Mouse (Mus musculus) C2C12 (cell line): ENCODE data around the gene Grid1.

Source experiments
- CEBPB ChIP-seq: IDR thresholded peaks from one replicate; pipeline ENCODE4 v1.6.1; 2011; ENCODE audit warnings: low read depth, mild to moderate bottlenecking, control low read depth, moderate library complexity
- CTCF ChIP-seq: IDR thresholded peaks from one replicate; pipeline ENCODE4 v1.5.1; 2011; ENCODE audit not compliant: control insufficient read depth, insufficient read depth, insufficient read length
- MAX ChIP-seq: IDR thresholded peaks from one replicate; pipeline ENCODE4 v1.6.1; 2011; ENCODE audit warnings: mild to moderate bottlenecking, control low read depth
- MYOD1 ChIP-seq: IDR thresholded peaks from one replicate; pipeline ENCODE4 v1.6.1; 2011; ENCODE audit warnings: low read depth; ENCODE audit not compliant: control insufficient read depth, insufficient read length
- MYOG ChIP-seq: IDR thresholded peaks from one replicate; pipeline ENCODE4 v1.6.1; 2011; ENCODE audit not compliant: control insufficient read depth, insufficient read length; ENCODE audit errors: extremely low read depth
- USF1 ChIP-seq: IDR thresholded peaks from one replicate; pipeline ENCODE4 v1.6.1; 2011; ENCODE audit warnings: low read depth, mild to moderate bottlenecking, control low read depth, moderate library complexity

GRCm38 (mm10) chr14:34953566-34953965, 133.7 kb downstream of the Grid1 start:
- TF ChIP-seq CTCF, result no peak
- no peak for TF ChIP-seq MYOD1
- TF ChIP-seq CEBPB, result no peak
- no peak for TF ChIP-seq USF1
- TF ChIP-seq MAX, result no peak
- no peak for TF ChIP-seq MYOG
